ENCODE assay signal across 8 mouse cellular contexts in genomic region chr2:104685418-104685817, GRCm38 (mm10). TPM values are rescaled to one million over a fixed set of nuclear protein-coding genes. Genes with fewer than 3 reads are reported as not detected.
DNase-seq lines count a peak whose midpoint lies in the region; ATAC-seq and TF ChIP-seq lines count a peak whose summit lies in the region.

No protein-coding gene starts in this region.

- 0 out of 2 replicates have a peak, but pooled peaks have one; percentile 23 for TF ChIP-seq EP300 in ES-Bruce4 (IDR thresholded peaks at IDR 0.05; ENCODE audit: insufficient read depth, low read depth, low read length)

- whole genome bisulfite sequencing in forebrain, embryonic 16.5 days = 9% methylated on average over 13 of the region's 13 CpGs
- 7% methylated on average over 13 of the region's 13 CpGs for WGBS in lung, adult 2 months
- WGBS in thymus, adult 2 months = 17% methylated on average over 13 of the region's 13 CpGs

- no peak for TF ChIP-seq POLR2A in ES-Bruce4 (IDR thresholded peaks at IDR 0.05; ENCODE audit: insufficient read depth, low read length)
- no peak for TF ChIP-seq POLR2A in lung, adult 2 months (IDR thresholded peaks at IDR 0.05; ENCODE audit: borderline replicate concordance, extremely low read depth, low read depth, low read length)
- TF ChIP-seq POLR2A in thymus, adult 2 months (IDR thresholded peaks at IDR 0.05; ENCODE audit: control insufficient read depth, extremely low read depth, insufficient read depth, low read length, poor library complexity) = no peak

- peak; percentile 93 for ATAC-seq in forebrain, embryonic 16.5 days

- no peak overlapping the region for H3K27ac ChIP-seq in ES-Bruce4 (ENCODE audit: insufficient read depth, low read length)
- no peak overlapping the region for H3K27ac ChIP-seq in forebrain, embryonic 16.5 days (ENCODE audit: low read length)
- H3K27ac ChIP-seq in layer of hippocampus, adult 2 months = no peak overlapping the region
- no peak overlapping the region for H3K27ac ChIP-seq in thymus, adult 2 months (ENCODE audit: control insufficient read depth, insufficient read depth, low read length)

- H3K27me3 ChIP-seq in ES-Bruce4 (ENCODE audit: control insufficient read depth, insufficient read depth, low read length, poor library complexity, severe bottlenecking) = no peaks in the 10 kb centered on the region
- no peaks in the 10 kb centered on the region for H3K27me3 ChIP-seq in forebrain, embryonic 16.5 days (replicated peaks; ENCODE audit: control insufficient read depth, insufficient read depth, low read length)
- H3K27me3 ChIP-seq in thymus, adult 2 months (ENCODE audit: control insufficient read depth, insufficient read depth, low read length) = no peaks in the 10 kb centered on the region

- peak; percentile 99 for TF ChIP-seq CTCF in ES-Bruce4 (IDR thresholded peaks at IDR 0.05; ENCODE audit: low read depth, low read length)
- TF ChIP-seq CTCF in layer of hippocampus, adult 2 months (conservative IDR thresholded peaks at IDR 0.05) = peak; percentile 99
- peak; percentile 95 for TF ChIP-seq CTCF in lung, adult 2 months (IDR thresholded peaks at IDR 0.05; ENCODE audit: insufficient read depth, low read length)
- TF ChIP-seq CTCF in thymus, adult 2 months (IDR thresholded peaks at IDR 0.05; ENCODE audit: borderline replicate concordance, control insufficient read depth, extremely low read depth, insufficient read depth, low read length, poor library complexity) = peak; percentile 97

- peak; percentile 74 for DNase-seq in cerebellum, adult 11 months
- DNase-seq in heart, postnatal 36 days = peak; percentile 73 to 84
- DNase-seq in layer of hippocampus, adult 2 months (ENCODE audit: low spot score in 2 of 2) = peak; percentile 80 to 83
- DNase-seq in lung, adult 2 months = peak; percentile 74
- peak; percentile 48 for DNase-seq in ovary, adult 18-20 months (ENCODE audit: low spot score)
- DNase-seq in thymus, adult 2 months = peak; percentile 62

- H3K4me1 ChIP-seq in ES-Bruce4 (ENCODE audit: control insufficient read depth, insufficient read depth, low read length) = no peaks in the 10 kb centered on the region
- no peaks in the 10 kb centered on the region for H3K4me1 ChIP-seq in forebrain, embryonic 16.5 days (replicated peaks; ENCODE audit: control insufficient read depth, insufficient read depth, low read length)
- H3K4me1 ChIP-seq in lung, adult 2 months (ENCODE audit: control insufficient read depth, insufficient read depth, low read length) = no peaks in the 10 kb centered on the region
- no peaks in the 10 kb centered on the region; the same call in 1 of the 2 replicates for H3K4me1 ChIP-seq in thymus, adult 2 months (replicated peaks; ENCODE audit: control insufficient read depth, insufficient read depth, low read length)

- H3K9ac ChIP-seq in ES-Bruce4 (ENCODE audit: low read depth, poor library complexity, severe bottlenecking) = no peak overlapping the region
- no peak overlapping the region for H3K9ac ChIP-seq in forebrain, embryonic 16.5 days (replicated peaks; ENCODE audit: low read depth, low read length)

- no peaks in the 10 kb centered on the region for H3K9me3 ChIP-seq in ES-Bruce4 (replicated peaks; ENCODE audit: control insufficient read depth, insufficient read depth, low read length, poor library complexity, severe bottlenecking)
- no peaks in the 10 kb centered on the region for H3K9me3 ChIP-seq in forebrain, embryonic 16.5 days (ENCODE audit: control insufficient read depth, low read length)

- intact Hi-C loops in heart, postnatal 36 days (cut with DNase I) = loop anchor here (1.0 to 5.0 kb wide), 2 partner anchors 57 to 89 kb away; partner anchors contain the start of gene Depdc7

- no peak overlapping the region for H3K4me2 ChIP-seq in forebrain, embryonic 16.5 days (ENCODE audit: low read length)

- H3K36me3 ChIP-seq in ES-Bruce4 (ENCODE audit: control insufficient read depth, insufficient read depth, low read length, poor library complexity, severe bottlenecking) = no peaks in the 10 kb centered on the region
- peaks cover 17% of the 10 kb centered on the region for H3K36me3 ChIP-seq in forebrain, embryonic 16.5 days (ENCODE audit: control insufficient read depth, insufficient read depth)
- H3K36me3 ChIP-seq in thymus, adult 2 months (ENCODE audit: control insufficient read depth, insufficient read depth, low read length) = no peaks in the 10 kb centered on the region

- no peak overlapping the region for H3K4me3 ChIP-seq in ES-Bruce4 (ENCODE audit: low read depth, low read length)
- no peak overlapping the region for H3K4me3 ChIP-seq in forebrain, embryonic 16.5 days (replicated peaks; ENCODE audit: low read length)
- H3K4me3 ChIP-seq in layer of hippocampus, adult 2 months = no peak overlapping the region
- no peak overlapping the region for H3K4me3 ChIP-seq in lung, adult 2 months (replicated peaks; ENCODE audit: extremely low read depth, low read depth, low read length)
- H3K4me3 ChIP-seq in thymus, adult 2 months (ENCODE audit: control insufficient read depth, insufficient read depth, low read length) = no peak overlapping the region

RNA-seq across cellular contexts. Expression of gene Tcp11l1, which starts 26.6 kb away (rescaled TPM):
- 8.1 and 8.6 TPM in 2 replicates for polyA plus RNA-seq in ES-Bruce4 (2011; ENCODE audit: insufficient read depth, insufficient read length, low read depth, missing spikeins)
- 51.0 and 54.0 TPM in 2 replicates for polyA plus RNA-seq in forebrain, embryonic 16.5 days (2015; fragmentation: Nextera tagmentation; extraction: Ambion mirVana)
- 1 to 10 TPM; 7.1 to 7.2 TPM for total RNA-seq in heart, postnatal 36 days (2021)
- total RNA-seq in layer of hippocampus, adult 2 months (2021) = 10 to 100 TPM; 35.6 to 37.9 TPM
- 4.7 and 5.1 TPM in 2 replicates for polyA plus RNA-seq in lung, adult 2 months (2012; rRNA removed)
- polyA plus RNA-seq in thymus, adult 2 months (2012; rRNA removed) = 1.4 and 2.0 TPM in 2 replicates

RNA-seq across cellular contexts. Expression of gene Pin1rt1, which starts 30.8 kb away (rescaled TPM):
- polyA plus RNA-seq in ES-Bruce4 (2011; ENCODE audit: insufficient read depth, insufficient read length, low read depth, missing spikeins) = not detected in 2 replicates
- 0.18 TPM in 1 of 2 replicates, not detected in the other for polyA plus RNA-seq in forebrain, embryonic 16.5 days (2015; fragmentation: Nextera tagmentation; extraction: Ambion mirVana)
- total RNA-seq in heart, postnatal 36 days (2021) = not detected
- not detected for total RNA-seq in layer of hippocampus, adult 2 months (2021)
- not detected in 2 replicates for polyA plus RNA-seq in lung, adult 2 months (2012; rRNA removed)
- polyA plus RNA-seq in thymus, adult 2 months (2012; rRNA removed) = not detected in 2 replicates

RNA-seq across cellular contexts. Expression of gene Depdc7, which starts 57.3 kb away (rescaled TPM):
- 7.9 and 8.0 TPM in 2 replicates for polyA plus RNA-seq in ES-Bruce4 (2011; ENCODE audit: insufficient read depth, insufficient read length, low read depth, missing spikeins)
- polyA plus RNA-seq in forebrain, embryonic 16.5 days (2015; fragmentation: Nextera tagmentation; extraction: Ambion mirVana) = 1.9 and 2.4 TPM in 2 replicates
- total RNA-seq in heart, postnatal 36 days (2021) = 1 to 10 TPM in 1 of 2 experiments, under 1 TPM in 1; 0.95 to 1.9 TPM
- 1 to 10 TPM; 1.6 to 2.2 TPM for total RNA-seq in layer of hippocampus, adult 2 months (2021)
- polyA plus RNA-seq in lung, adult 2 months (2012; rRNA removed) = 1.1 and 1.7 TPM in 2 replicates
- 0.56 and 0.86 TPM in 2 replicates for polyA plus RNA-seq in thymus, adult 2 months (2012; rRNA removed)
